In genomic region chr10:128802956-128803355, GRCm38 (mm10) we compare ENCODE assay signal across 8 mouse cellular contexts. TPM values are rescaled to one million over a fixed set of nuclear protein-coding genes. Genes with fewer than 3 reads are reported as not detected.
DNase-seq lines count a peak whose midpoint lies in the region; ATAC-seq lines count a peak whose summit lies in the region.

No protein-coding gene starts in this region.

- H3K9me3 ChIP-seq in heart, embryonic 11.5 days (replicated peaks; ENCODE audit: control insufficient read depth, low read length), result no peaks in the 10 kb centered on the region
- H3K9me3 ChIP-seq in hindbrain, embryonic 12.5 days (replicated peaks), result no peaks in the 10 kb centered on the region
- no peaks in the 10 kb centered on the region for H3K9me3 ChIP-seq in midbrain, embryonic 10.5 days (replicated peaks)

- no peak overlapping the region for H3K9ac ChIP-seq in heart, embryonic 11.5 days (ENCODE audit: low read depth, low read length)
- 0 out of 2 replicates have a peak overlapping the region, but pooled peaks have one; percentile 33 for H3K9ac ChIP-seq in hindbrain, embryonic 12.5 days

- no peak overlapping the region for H3K27ac ChIP-seq in heart, embryonic 11.5 days (ENCODE audit: low read depth, low read length)
- H3K27ac ChIP-seq in brown adipose tissue, adult 24 weeks (replicated peaks; ENCODE audit: low read depth, low read length), result no peak overlapping the region
- H3K27ac ChIP-seq in hindbrain, embryonic 12.5 days, result no peak overlapping the region
- peak overlapping the region; percentile 97 for H3K27ac ChIP-seq in midbrain, embryonic 10.5 days (replicated peaks)

- no peak for DNase-seq in heart, adult 18-20 months
- DNase-seq in midbrain, embryonic 10.5 days (ENCODE audit: low spot score), result no peak
- DNase-seq in urinary bladder, adult 2 months (ENCODE audit: low spot score), result no peak
- no peak for DNase-seq in adrenal gland, adult 8-10 months

- H3K36me3 ChIP-seq in heart, embryonic 11.5 days (ENCODE audit: control insufficient read depth, insufficient read depth, low read length), result no peaks in the 10 kb centered on the region
- peaks cover 23% of the 10 kb centered on the region for H3K36me3 ChIP-seq in hindbrain, embryonic 12.5 days
- H3K36me3 ChIP-seq in midbrain, embryonic 10.5 days, result peaks cover 59% of the 10 kb centered on the region

- H3K4me2 ChIP-seq in heart, embryonic 11.5 days, result peak overlapping the region; percentile 70
- H3K4me2 ChIP-seq in hindbrain, embryonic 12.5 days (replicated peaks), result peak overlapping the region; percentile 65

- 60% methylated on average over 4 of the region's 4 CpGs for whole genome bisulfite sequencing in heart, embryonic 11.5 days (ENCODE audit: insufficient replicate concordance)
- 62% methylated on average over 4 of the region's 4 CpGs for WGBS in hindbrain, embryonic 12.5 days
- WGBS in midbrain, embryonic 10.5 days, result 61% methylated on average over 4 of the region's 4 CpGs

- H3K27me3 ChIP-seq in heart, embryonic 11.5 days (ENCODE audit: control insufficient read depth, insufficient read depth, low read length), result no peaks in the 10 kb centered on the region
- H3K27me3 ChIP-seq in hindbrain, embryonic 12.5 days, result no peaks in the 10 kb centered on the region
- no peaks in the 10 kb centered on the region for H3K27me3 ChIP-seq in midbrain, embryonic 10.5 days (ENCODE audit: low read depth, poor library complexity, severe bottlenecking)

- H3K4me3 ChIP-seq in heart, embryonic 11.5 days (ENCODE audit: low read depth, low read length), result peak overlapping the region; percentile 87
- peak overlapping the region; percentile 92; the same call in 1 of the 2 replicates for H3K4me3 ChIP-seq in brown adipose tissue, adult 24 weeks (ENCODE audit: insufficient read depth, low read depth, low read length)
- H3K4me3 ChIP-seq in hindbrain, embryonic 12.5 days, result peak overlapping the region; percentile 79; the same call in 1 of the 2 replicates
- peak overlapping the region; percentile 88 for H3K4me3 ChIP-seq in midbrain, embryonic 10.5 days

- no peak for ATAC-seq in heart, embryonic 11.5 days (replicated peaks; ENCODE audit: insufficient number of reproducible peaks, low FRiP score, low TSS enrichment)
- ATAC-seq in hindbrain, embryonic 12.5 days (ENCODE audit: low FRiP score), result no peak
- no peak for ATAC-seq in erythroid progenitor cell, adult 5-6 weeks (replicated peaks; ENCODE audit: low FRiP score, poor library complexity, severe bottlenecking)

- H3K4me1 ChIP-seq in heart, embryonic 11.5 days (ENCODE audit: control insufficient read depth, insufficient read depth, low read length), result peaks cover 21% of the 10 kb centered on the region
- peaks cover 10% of the 10 kb centered on the region for H3K4me1 ChIP-seq in brown adipose tissue, adult 24 weeks (ENCODE audit: control insufficient read depth, insufficient read depth, insufficient read length, low read length)
- H3K4me1 ChIP-seq in hindbrain, embryonic 12.5 days, result peaks cover 33% of the 10 kb centered on the region
- H3K4me1 ChIP-seq in midbrain, embryonic 10.5 days, result peaks cover 42% of the 10 kb centered on the region

RNA-seq across cellular contexts. Expression of gene Dnajc14, which starts 0.9 kb away (rescaled TPM):
- polyA plus RNA-seq in heart, embryonic 11.5 days (2014; fragmentation: Nextera tagmentation; extraction: Ambion mirVana), result 28.7 and 37.0 TPM in 2 replicates
- 10 to 100 TPM; 34.0 to 35.3 TPM for total RNA-seq in heart, adult 18-20 months (2021)
- polyA plus RNA-seq in brown adipose tissue, adult 24 weeks (2012; ENCODE audit: insufficient read depth, insufficient read length, missing spikeins), result 29.6 and 38.8 TPM in 2 replicates
- polyA plus RNA-seq in hindbrain, embryonic 12.5 days (2016; fragmentation: Nextera tagmentation; extraction: Ambion mirVana), result 61.1 and 64.1 TPM in 2 replicates
- polyA plus RNA-seq in midbrain, embryonic 10.5 days (2016; fragmentation: Nextera tagmentation; extraction: Ambion mirVana), result 50.7 and 57.8 TPM in 2 replicates
- 15.1 and 15.5 TPM in 2 replicates for total RNA-seq in erythroid progenitor cell, adult 5-6 weeks (2015; ENCODE audit: low replicate concordance)
- total RNA-seq in erythroid progenitor cell, adult 5-6 weeks (2017; ENCODE audit: low replicate concordance), result 23.5 and 24.6 TPM in 2 replicates
- 19.0 and 31.0 TPM in 2 replicates for polyA plus RNA-seq in urinary bladder, adult 2 months (2012; rRNA removed)
- 10 to 100 TPM; 77.2 to 82.1 (median 78.5) TPM for total RNA-seq in adrenal gland, adult 8-10 months (2022)

RNA-seq across cellular contexts. Expression of gene Tmem198b, which starts 1.2 kb away (rescaled TPM):
- polyA plus RNA-seq in heart, embryonic 11.5 days (2014; fragmentation: Nextera tagmentation; extraction: Ambion mirVana), result 15.0 and 18.2 TPM in 2 replicates
- 1 to 10 TPM; 4.6 to 5.6 TPM for total RNA-seq in heart, adult 18-20 months (2021)
- polyA plus RNA-seq in brown adipose tissue, adult 24 weeks (2012; ENCODE audit: insufficient read depth, insufficient read length, missing spikeins), result 3.5 and 5.2 TPM in 2 replicates
- polyA plus RNA-seq in hindbrain, embryonic 12.5 days (2016; fragmentation: Nextera tagmentation; extraction: Ambion mirVana), result 20.5 and 21.4 TPM in 2 replicates
- polyA plus RNA-seq in midbrain, embryonic 10.5 days (2016; fragmentation: Nextera tagmentation; extraction: Ambion mirVana), result 22.1 and 24.3 TPM in 2 replicates
- total RNA-seq in erythroid progenitor cell, adult 5-6 weeks (2015; ENCODE audit: low replicate concordance), result 6.5 TPM in 1 of 2 replicates, not detected in the other
- total RNA-seq in erythroid progenitor cell, adult 5-6 weeks (2017; ENCODE audit: low replicate concordance), result 0.26 and 2.0 TPM in 2 replicates
- polyA plus RNA-seq in urinary bladder, adult 2 months (2012; rRNA removed), result 32.2 and 41.0 TPM in 2 replicates
- total RNA-seq in adrenal gland, adult 8-10 months (2022), result 10 to 100 TPM in 2 of 4 experiments, 1 to 10 TPM in 2; 7.8 to 17.3 (median 12.6) TPM

RNA-seq across cellular contexts. Expression of gene Mmp19, which starts 12.2 kb away (rescaled TPM):
- 0.49 and 0.57 TPM in 2 replicates for polyA plus RNA-seq in heart, embryonic 11.5 days (2014; fragmentation: Nextera tagmentation; extraction: Ambion mirVana)
- total RNA-seq in heart, adult 18-20 months (2021), result 1 to 10 TPM; 1.9 to 3.7 TPM
- polyA plus RNA-seq in brown adipose tissue, adult 24 weeks (2012; ENCODE audit: insufficient read depth, insufficient read length, missing spikeins), result 34.9 and 38.0 TPM in 2 replicates
- 0.27 and 0.63 TPM in 2 replicates for polyA plus RNA-seq in hindbrain, embryonic 12.5 days (2016; fragmentation: Nextera tagmentation; extraction: Ambion mirVana)
- polyA plus RNA-seq in midbrain, embryonic 10.5 days (2016; fragmentation: Nextera tagmentation; extraction: Ambion mirVana), result 0.44 and 0.66 TPM in 2 replicates
- total RNA-seq in erythroid progenitor cell, adult 5-6 weeks (2015; ENCODE audit: low replicate concordance), result 1.3 and 1.4 TPM in 2 replicates
- total RNA-seq in erythroid progenitor cell, adult 5-6 weeks (2017; ENCODE audit: low replicate concordance), result 0.90 and 1.9 TPM in 2 replicates
- 19.8 and 22.1 TPM in 2 replicates for polyA plus RNA-seq in urinary bladder, adult 2 months (2012; rRNA removed)
- total RNA-seq in adrenal gland, adult 8-10 months (2022), result 10 to 100 TPM; 41.4 to 69.7 (median 60.1) TPM

RNA-seq across cellular contexts. Expression of gene Sarnp, which starts 14.2 kb away (rescaled TPM):
- polyA plus RNA-seq in heart, embryonic 11.5 days (2014; fragmentation: Nextera tagmentation; extraction: Ambion mirVana), result 204 and 210 TPM in 2 replicates
- 10 to 100 TPM; 35.6 to 39.7 TPM for total RNA-seq in heart, adult 18-20 months (2021)
- polyA plus RNA-seq in brown adipose tissue, adult 24 weeks (2012; ENCODE audit: insufficient read depth, insufficient read length, missing spikeins), result 66.7 and 88.6 TPM in 2 replicates
- 196 and 204 TPM in 2 replicates for polyA plus RNA-seq in hindbrain, embryonic 12.5 days (2016; fragmentation: Nextera tagmentation; extraction: Ambion mirVana)
- 260 and 264 TPM in 2 replicates for polyA plus RNA-seq in midbrain, embryonic 10.5 days (2016; fragmentation: Nextera tagmentation; extraction: Ambion mirVana)
- total RNA-seq in erythroid progenitor cell, adult 5-6 weeks (2015; ENCODE audit: low replicate concordance), result 151 and 206 TPM in 2 replicates
- 162 and 172 TPM in 2 replicates for total RNA-seq in erythroid progenitor cell, adult 5-6 weeks (2017; ENCODE audit: low replicate concordance)
- 78.5 and 79.8 TPM in 2 replicates for polyA plus RNA-seq in urinary bladder, adult 2 months (2012; rRNA removed)
- total RNA-seq in adrenal gland, adult 8-10 months (2022), result 10 to 100 TPM; 43.4 to 56.2 (median 49.5) TPM

RNA-seq across cellular contexts. Expression of gene Ormdl2, which starts 18.5 kb away (rescaled TPM):
- polyA plus RNA-seq in heart, embryonic 11.5 days (2014; fragmentation: Nextera tagmentation; extraction: Ambion mirVana), result 50.7 and 60.3 TPM in 2 replicates
- 1 to 10 TPM; 8.1 to 9.7 TPM for total RNA-seq in heart, adult 18-20 months (2021)
- polyA plus RNA-seq in brown adipose tissue, adult 24 weeks (2012; ENCODE audit: insufficient read depth, insufficient read length, missing spikeins), result 36.4 and 37.7 TPM in 2 replicates
- 26.3 and 41.4 TPM in 2 replicates for polyA plus RNA-seq in hindbrain, embryonic 12.5 days (2016; fragmentation: Nextera tagmentation; extraction: Ambion mirVana)
- polyA plus RNA-seq in midbrain, embryonic 10.5 days (2016; fragmentation: Nextera tagmentation; extraction: Ambion mirVana), result 82.0 and 100 TPM in 2 replicates
- total RNA-seq in erythroid progenitor cell, adult 5-6 weeks (2015; ENCODE audit: low replicate concordance), result 32.7 and 45.4 TPM in 2 replicates
- total RNA-seq in erythroid progenitor cell, adult 5-6 weeks (2017; ENCODE audit: low replicate concordance), result 23.9 and 91.4 TPM in 2 replicates
- 50.2 and 65.7 TPM in 2 replicates for polyA plus RNA-seq in urinary bladder, adult 2 months (2012; rRNA removed)
- total RNA-seq in adrenal gland, adult 8-10 months (2022), result 10 to 100 TPM; 39.5 to 51.9 (median 42.5) TPM

Comparison
In these comparisons a context has a peak if more than half of its experiments do, and no peak if none do; other contexts are left out.
1. RNA of gene Mmp19, which starts 12.2 kb away (polyA plus RNA-seq): 34.9 to 38.0 TPM in brown adipose tissue, adult 24 weeks and 19.8 to 22.1 TPM in urinary bladder, adult 2 months; 0.27 to 0.63 TPM in hindbrain, embryonic 12.5 days, 0.49 to 0.57 TPM in heart, embryonic 11.5 days and 0.44 to 0.66 TPM in midbrain, embryonic 10.5 days; every median in the first group is over 10 times any median in the second.
2. Peak in every context shown above with its lines, with median percentiles within 50 percentile points of each other: H3K4me3 ChIP-seq.